Mouse (Mus musculus) heart, embryonic 11.5 days (tissue): Measurements from ENCODE around the gene Dock4. TPM values are rescaled to one million over a fixed set of nuclear protein-coding genes. Genes with fewer than 3 reads are reported as not detected.

Source experiments
- ATAC-seq: fragments of 200-750 bp; cut with Nextera tagmentation; replicated peaks from 2 replicates; pipeline ENCODE4 v1.8.0; 2017; ENCODE audit warnings: moderate library complexity; ENCODE audit not compliant: insufficient number of reproducible peaks, low FRiP score, low TSS enrichment
- H3K27ac ChIP-seq: fragments of 300-500 bp; sonication (generic); 2 replicates; pipeline ENCODE4 v1.5.1; 2014; ENCODE audit warnings: mild to moderate bottlenecking, low read depth, low read length
- H3K27me3 ChIP-seq: fragments of 300-500 bp; sonication (generic); 2 replicates; pipeline ENCODE4 v1.6.1; 2014; ENCODE audit warnings: mild to moderate bottlenecking, low read length, mixed read lengths; ENCODE audit not compliant: control insufficient read depth, insufficient read depth
- H3K36me3 ChIP-seq: fragments of 300-500 bp; sonication (generic); 2 replicates; pipeline ENCODE4 v1.6.1; 2014; ENCODE audit warnings: mild to moderate bottlenecking, low read length, moderate library complexity, mixed read lengths; ENCODE audit not compliant: control insufficient read depth, insufficient read depth
- H3K4me1 ChIP-seq: fragments of 300-500 bp; sonication (generic); 2 replicates; pipeline ENCODE4 v1.6.1; 2014; ENCODE audit warnings: low read length; ENCODE audit not compliant: control insufficient read depth, insufficient read depth
- H3K4me2 ChIP-seq: fragments of 300-500 bp; sonication (generic); 2 replicates; pipeline ENCODE4 v1.6.1; 2014; ENCODE audit warnings: mild to moderate bottlenecking, moderate library complexity
- H3K4me3 ChIP-seq: fragments of 300-500 bp; sonication (generic); 2 replicates; pipeline ENCODE4 v1.5.1; 2014; ENCODE audit warnings: low read depth, low read length
- H3K9ac ChIP-seq: fragments of 300-500 bp; sonication (generic); 2 replicates; pipeline ENCODE4 v1.6.1; 2014; ENCODE audit warnings: mild to moderate bottlenecking, low read depth, low read length, moderate library complexity
- H3K9me3 ChIP-seq: fragments of 300-500 bp; sonication (generic); replicated peaks from 2 replicates; pipeline ENCODE4 v1.6.1; 2016; ENCODE audit warnings: low read length; ENCODE audit not compliant: control insufficient read depth
- WGBS: fragments of 180-500 bp; shearing (Covaris S2); extraction: QIAGEN DNeasy Blood & Tissue Kit; methylation state at CpG from one replicate; pipeline ENCODE4 v1.1.7; 2014; ENCODE audit not compliant: insufficient replicate concordance; 5-methylcytosine and 5-hydroxymethylcytosine counted together
- polyA plus RNA-seq: library from polyadenylated mRNA; unstranded; fragments of >200 nt; fragmentation: Nextera tagmentation; extraction: Ambion mirVana; gene quantifications from 2 replicates; pipeline ENCODE4 v1.2.1, GENCODE M21; 2014

Gene Dock4
- polyA plus RNA-seq, 1 experiment from 2014 or later, result 8.1 TPM

- Histone ChIP-seq H3K27me3 (no peaks in the 10 kb centered on the region), H3K27ac (no peak overlapping the region), H3K4me3 (no peak overlapping the region), H3K36me3 (no peaks in the 10 kb centered on the region), H3K4me1 (no peaks in the 10 kb centered on the region), H3K9me3 (no peaks in the 10 kb centered on the region), H3K9ac (no peak overlapping the region), H3K4me2 (no peak overlapping the region)
- ATAC-seq, result no peak
- 80% methylated on average over 1 of the region's 1 CpGs for WGBS
These were observed 234.8 kb downstream of the Dock4 start for GRCm38 (mm10) chr12:40680551-40680950.

GRCm38 (mm10) chr12:40691444-40691843 is 245.7 kb downstream of the Dock4 start:
- Histone ChIP-seq H3K36me3 (no peaks in the 10 kb centered on the region), H3K9ac (no peak overlapping the region), H3K4me3 (no peak overlapping the region), H3K9me3 (no peaks in the 10 kb centered on the region), H3K27me3 (no peaks in the 10 kb centered on the region), H3K4me2 (no peak overlapping the region), H3K27ac (no peak overlapping the region), H3K4me1 (no peaks in the 10 kb centered on the region; the same call in 1 of the 2 replicates)
- ATAC-seq, result no peak
- 86% methylated on average over 4 of the region's 4 CpGs for WGBS

GRCm38 (mm10) chr12:40694082-40694721 is 248.4 kb downstream of the Dock4 start:
- ATAC-seq, result no peak
- H3K36me3 ChIP-seq, result no peaks in the 10 kb centered on the region
- 55% methylated on average over 2 of the region's 2 CpGs for WGBS
- H3K27ac ChIP-seq, result no peak overlapping the region
- no peaks in the 10 kb centered on the region for H3K9me3 ChIP-seq
- H3K27me3 ChIP-seq, result no peaks in the 10 kb centered on the region
- H3K9ac ChIP-seq, result no peak overlapping the region
- no peak overlapping the region for H3K4me2 ChIP-seq
- no peak overlapping the region for H3K4me3 ChIP-seq
- no peaks in the 10 kb centered on the region; the same call in 1 of the 2 replicates for H3K4me1 ChIP-seq

- H3K9ac ChIP-seq, result no peak overlapping the region
- H3K4me1 ChIP-seq, result no peaks in the 10 kb centered on the region; the same call in 1 of the 2 replicates
- WGBS, result 86% methylated on average over 4 of the region's 4 CpGs
- no peaks in the 10 kb centered on the region for H3K9me3 ChIP-seq
- H3K36me3 ChIP-seq, result no peaks in the 10 kb centered on the region
- ATAC-seq, result no peak
- no peaks in the 10 kb centered on the region for H3K27me3 ChIP-seq
- H3K27ac ChIP-seq, result no peak overlapping the region
- no peak overlapping the region for H3K4me3 ChIP-seq
- H3K4me2 ChIP-seq, result no peak overlapping the region
These were observed 252.6 kb downstream of the Dock4 start for GRCm38 (mm10) chr12:40698330-40698729.

GRCm38 (mm10) chr12:40702233-40702792 is 256.6 kb downstream of the Dock4 start:
- Histone ChIP-seq H3K4me3 (no peak overlapping the region), H3K27me3 (no peaks in the 10 kb centered on the region), H3K4me1 (0 out of 2 replicates have a peak, but pooled peaks cover 2% of the 10 kb centered on the region), H3K9ac (no peak overlapping the region), H3K9me3 (no peaks in the 10 kb centered on the region), H3K36me3 (no peaks in the 10 kb centered on the region), H3K27ac (no peak overlapping the region), H3K4me2 (no peak overlapping the region)
- 53% methylated on average over 5 of the region's 5 CpGs for WGBS
- no peak for ATAC-seq

- H3K4me2 ChIP-seq, result no peak overlapping the region
- H3K9ac ChIP-seq, result no peak overlapping the region
- no peaks in the 10 kb centered on the region for H3K27me3 ChIP-seq
- no peak overlapping the region for H3K27ac ChIP-seq
- 0 out of 2 replicates have a peak, but pooled peaks cover 2% of the 10 kb centered on the region for H3K4me1 ChIP-seq
- no peak overlapping the region for H3K4me3 ChIP-seq
- 47% methylated on average over 5 of the region's 5 CpGs for WGBS
- ATAC-seq, result no peak
- H3K36me3 ChIP-seq, result no peaks in the 10 kb centered on the region
- no peaks in the 10 kb centered on the region for H3K9me3 ChIP-seq
These were observed 258.5 kb downstream of the Dock4 start for GRCm38 (mm10) chr12:40704296-40704695.

- no peak overlapping the region for H3K9ac ChIP-seq
- H3K27me3 ChIP-seq, result no peaks in the 10 kb centered on the region
- no peaks in the 10 kb centered on the region for H3K36me3 ChIP-seq
- 0 out of 2 replicates have a peak, but pooled peaks cover 2% of the 10 kb centered on the region for H3K4me1 ChIP-seq
- no peak overlapping the region for H3K4me3 ChIP-seq
- no peak overlapping the region for H3K27ac ChIP-seq
- no peak overlapping the region for H3K4me2 ChIP-seq
- no peaks in the 10 kb centered on the region for H3K9me3 ChIP-seq
- WGBS, result 92% methylated on average over 1 of the region's 1 CpGs
- ATAC-seq, result no peak
These were observed 261.4 kb downstream of the Dock4 start for GRCm38 (mm10) chr12:40707108-40707507.

GRCm38 (mm10) chr12:40709094-40709493 is 263.3 kb downstream of the Dock4 start:
- Histone ChIP-seq H3K27me3 (no peaks in the 10 kb centered on the region), H3K9ac (no peak overlapping the region), H3K9me3 (no peaks in the 10 kb centered on the region), H3K4me2 (no peak overlapping the region), H3K36me3 (no peaks in the 10 kb centered on the region), H3K4me1 (0 out of 2 replicates have a peak, but pooled peaks cover 2% of the 10 kb centered on the region), H3K4me3 (no peak overlapping the region), H3K27ac (no peak overlapping the region)
- WGBS, result 63% methylated on average over 2 of the region's 2 CpGs
- ATAC-seq, result no peak

GRCm38 (mm10) chr12:40712235-40712634 is 266.5 kb downstream of the Dock4 start:
- no peaks in the 10 kb centered on the region for H3K27me3 ChIP-seq
- no peaks in the 10 kb centered on the region for H3K9me3 ChIP-seq
- no peaks in the 10 kb centered on the region for H3K4me1 ChIP-seq
- H3K4me2 ChIP-seq, result no peak overlapping the region
- ATAC-seq, result no peak
- 71% methylated on average over 3 of the region's 3 CpGs for WGBS
- no peak overlapping the region for H3K27ac ChIP-seq
- H3K9ac ChIP-seq, result no peak overlapping the region
- no peak overlapping the region for H3K4me3 ChIP-seq
- H3K36me3 ChIP-seq, result no peaks in the 10 kb centered on the region
